Comparison of ENCODE assay signal across 25 mouse cellular contexts in the genomic region with DNA sequence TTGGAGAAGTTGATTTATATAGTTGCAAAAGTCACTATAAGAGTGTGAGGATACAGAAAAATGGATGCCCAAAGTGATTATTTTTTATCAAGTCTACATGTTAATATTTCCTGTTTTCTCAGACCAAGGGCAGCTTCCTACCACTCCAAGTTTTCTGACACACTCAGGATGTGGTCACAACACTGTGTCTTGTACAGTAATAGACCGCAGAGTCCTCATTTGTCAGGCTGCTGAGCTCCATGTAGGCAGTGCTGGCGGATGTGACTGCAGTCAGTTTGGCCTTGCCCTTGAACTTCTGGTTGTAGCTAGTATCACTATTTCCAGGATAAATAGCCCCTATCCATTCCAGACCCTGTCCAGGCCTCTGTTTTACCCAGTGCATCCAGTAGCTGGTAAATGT.
A peak's percentile ranks its signal among the peaks of the same experiment; 100 is the strongest.
DNase-seq lines count a peak whose midpoint lies in the region; ATAC-seq lines count a peak whose summit lies in the region.
"Had no signal": no experiment of that assay in that cellular context is flagged by ENCODE, and none has a peak within 500 bp of the region (broad histone marks: within the 10 kb centered on the region; RNA-seq: fewer than 3 reads in every experiment).

No protein-coding gene starts in this region.

- DNase-seq in 3134 (ENCODE audit: extremely low read depth, insufficient read length, low spot score) = peak; percentile 2
- DNase-seq in ovary, postnatal 14 days (ENCODE audit: low spot score) = no peak
- DNase-seq in lung, postnatal 4 days = no peak
- DNase-seq in layer of hippocampus, adult 9-10 months (ENCODE audit: low spot score) = no peak
- DNase-seq in left cerebral cortex, adult 9 months (ENCODE audit: low spot score in 2 of 2) = no peak
- DNase-seq: adrenal gland, adult 2 months; adrenal gland, postnatal 10 days; adrenal gland, postnatal 25 days; B cell, adult 2 months; cerebellum, adult 11 months; cerebellum, adult 18-20 months; cerebellum, adult 8-10 months; cerebellum, adult 9-11 months; cerebellum, postnatal 14 days; cerebellum, postnatal 36 days had no signal

- H3K4me1 ChIP-seq in megakaryocyte, embryonic 14.5 days = peaks cover 10% of the 10 kb centered on the region; the same call in 1 of the 2 replicates
- H3K4me1 ChIP-seq: embryonic facial prominence, embryonic 10.5 days; embryonic facial prominence, embryonic 12.5 days; forebrain, embryonic 13.5 days; forebrain, embryonic 15.5 days had no signal

- no peaks in the 10 kb centered on the region for H3K27me3 ChIP-seq in megakaryocyte, embryonic 14.5 days (replicated peaks)
- H3K27me3 ChIP-seq: CH12.LX; embryonic facial prominence, embryonic 12.5 days; forebrain, embryonic 13.5 days; forebrain, embryonic 15.5 days had no signal

- H3K36me3 ChIP-seq in megakaryocyte, embryonic 14.5 days (replicated peaks; ENCODE audit: low read length) = no peaks in the 10 kb centered on the region
- H3K36me3 ChIP-seq: embryonic facial prominence, embryonic 10.5 days; embryonic facial prominence, embryonic 12.5 days; forebrain, embryonic 15.5 days; G1E had no signal

- peak; percentile 97 for ATAC-seq in common myeloid progenitor, adult 5-6 weeks (replicated peaks; ENCODE audit: low read depth, poor library complexity, severe bottlenecking)
- peak; percentile 89 for ATAC-seq in hematopoietic stem cell, adult 5-6 weeks (replicated peaks in 1 of 2; ENCODE audit: insufficient read depth in 1 of 2, low FRiP score in 2 of 2, low TSS enrichment in 1 of 2, low read depth in 1 of 2, poor library complexity in 2 of 2, severe bottlenecking in 2 of 2)
- ATAC-seq: CD4-positive, CD25-positive, alpha-beta regulatory T cell, adult 4 months; forebrain, embryonic 13.5 days; forebrain, embryonic 15.5 days had no signal

- peak overlapping the region; percentile 2 for H3K4me3 ChIP-seq in megakaryocyte, embryonic 14.5 days (replicated peaks)
- H3K4me3 ChIP-seq: embryonic facial prominence, embryonic 10.5 days; embryonic facial prominence, embryonic 12.5 days; forebrain, embryonic 13.5 days; forebrain, embryonic 15.5 days had no signal

- peaks cover 5% of the 10 kb centered on the region; the same call in 1 of the 2 replicates for H3K9me3 ChIP-seq in megakaryocyte, embryonic 14.5 days
- H3K9me3 ChIP-seq: embryonic facial prominence, embryonic 12.5 days had no signal
